Mouse (Mus musculus): ENCODE results near the gene Ntf3. TPM values are rescaled to one million over a fixed set of nuclear protein-coding genes. Genes with fewer than 3 reads are reported as not detected.

Gene Ntf3
- polyA plus RNA-seq, 1 experiment from 2014 or later, result 4.7 TPM

DNA sequence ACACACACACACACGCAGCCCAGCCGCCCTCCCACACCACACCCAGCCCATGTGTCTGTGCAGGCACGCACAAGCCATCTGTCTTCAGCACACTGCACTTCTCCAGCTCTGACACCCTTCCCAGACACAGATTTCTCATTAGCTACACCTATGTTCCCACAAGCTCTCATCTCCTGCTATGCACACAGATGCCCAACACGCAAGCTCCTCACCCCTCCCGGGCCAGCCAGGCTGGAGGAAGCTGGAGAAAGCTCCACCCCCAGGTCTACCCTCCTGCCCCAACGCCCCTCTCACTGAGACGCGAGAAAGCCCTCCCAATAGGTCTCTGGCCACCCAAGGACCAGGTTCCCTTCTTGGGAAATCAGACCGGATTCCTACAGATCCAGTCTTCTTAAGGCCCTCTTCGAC lies 4.4 kb downstream of the Ntf3 start:
- Histone ChIP-seq H3K9me3 (ENCODE audit: control insufficient read depth, low read length) (no peaks in the 10 kb centered on the region), H3K27ac (ENCODE audit: low read length) (no peak overlapping the region), H3K4me2 (ENCODE audit: low read length) (peak overlapping the region; percentile 58), H3K36me3 (ENCODE audit: control insufficient read depth, insufficient read depth) (no peaks in the 10 kb centered on the region), H3K9ac (replicated peaks; ENCODE audit: low read depth, low read length) (no peak overlapping the region), H3K4me3 (replicated peaks; ENCODE audit: low read length) (peak overlapping the region; percentile 37), H3K27me3 (replicated peaks; ENCODE audit: control insufficient read depth, insufficient read depth, low read length) (peaks cover 27% of the 10 kb centered on the region), H3K4me1 (replicated peaks; ENCODE audit: control insufficient read depth, insufficient read depth, low read length) (peaks cover 44% of the 10 kb centered on the region)
- 4% methylated on average over 10 of the region's 10 CpGs for WGBS
- 0 out of 2 replicates have a peak, but pooled peaks have one; percentile 16 for ATAC-seq

DNA sequence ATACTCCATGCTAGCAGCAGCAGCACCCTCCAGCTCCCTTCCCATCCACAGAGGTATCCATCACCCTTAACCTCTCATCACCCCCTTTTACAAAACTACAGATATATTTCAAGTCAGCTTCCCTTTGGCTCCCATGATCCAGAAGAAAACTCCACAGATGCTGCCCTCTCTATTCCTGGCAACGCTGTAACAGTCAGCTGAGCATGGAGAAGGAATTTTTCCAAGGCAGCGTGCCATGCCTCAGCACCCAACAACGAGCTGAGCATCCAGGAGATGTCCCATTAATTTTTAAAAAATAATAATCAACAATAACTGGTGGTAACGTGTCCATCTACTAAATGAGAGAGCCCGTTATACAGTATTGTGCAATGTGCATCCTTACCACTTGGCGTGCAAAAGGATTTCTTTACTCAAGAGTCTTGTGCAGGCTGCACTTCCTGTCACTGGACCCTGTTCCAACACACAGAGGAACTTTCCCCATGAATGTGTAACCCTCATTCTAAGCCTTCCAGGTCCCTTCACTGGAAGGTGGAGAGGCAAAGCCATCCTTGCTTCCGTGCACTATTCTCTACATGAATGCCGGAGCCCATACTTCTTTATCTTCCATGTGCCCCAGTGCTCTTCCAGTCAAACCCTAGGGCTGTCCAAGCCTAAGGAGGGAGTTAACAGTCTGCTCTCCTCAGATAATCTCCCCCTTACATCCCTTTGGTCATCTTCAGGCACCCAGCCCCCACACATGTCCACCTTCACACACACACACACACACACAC lies 5.0 kb downstream of the Ntf3 start:
- no peak overlapping the region for H3K4me2 ChIP-seq (ENCODE audit: low read length)
- H3K36me3 ChIP-seq (ENCODE audit: control insufficient read depth, insufficient read depth), result no peaks in the 10 kb centered on the region
- H3K4me1 ChIP-seq (replicated peaks; ENCODE audit: control insufficient read depth, insufficient read depth, low read length), result peaks cover 43% of the 10 kb centered on the region
- WGBS, result 48% methylated on average over 8 of the region's 8 CpGs
- peaks cover 25% of the 10 kb centered on the region for H3K27me3 ChIP-seq (replicated peaks; ENCODE audit: control insufficient read depth, insufficient read depth, low read length)
- ATAC-seq, result no peak
- H3K9ac ChIP-seq (replicated peaks; ENCODE audit: low read depth, low read length), result no peak overlapping the region
- no peak overlapping the region for H3K4me3 ChIP-seq (replicated peaks; ENCODE audit: low read length)
- no peaks in the 10 kb centered on the region for H3K9me3 ChIP-seq (ENCODE audit: control insufficient read depth, low read length)
- H3K27ac ChIP-seq (ENCODE audit: low read length), result no peak overlapping the region

- H3K27ac ChIP-seq (ENCODE audit: low read length), result no peak overlapping the region
- no peak overlapping the region for H3K4me3 ChIP-seq (replicated peaks; ENCODE audit: low read length)
- H3K4me2 ChIP-seq (ENCODE audit: low read length), result no peak overlapping the region
- no peak for ATAC-seq
- H3K9me3 ChIP-seq (ENCODE audit: control insufficient read depth, low read length), result no peaks in the 10 kb centered on the region
- no peaks in the 10 kb centered on the region for H3K36me3 ChIP-seq (ENCODE audit: control insufficient read depth, insufficient read depth)
- 60% methylated on average over 5 of the region's 5 CpGs for WGBS
- peaks cover 13% of the 10 kb centered on the region; the same call in 1 of the 2 replicates for H3K27me3 ChIP-seq (replicated peaks; ENCODE audit: control insufficient read depth, insufficient read depth, low read length)
- peaks cover 31% of the 10 kb centered on the region for H3K4me1 ChIP-seq (replicated peaks; ENCODE audit: control insufficient read depth, insufficient read depth, low read length)
- no peak overlapping the region for H3K9ac ChIP-seq (replicated peaks; ENCODE audit: low read depth, low read length)
Observed at GRCm38 (mm10) chr6:126160067-126160411, 6.7 kb downstream of the Ntf3 start.

GRCm38 (mm10) chr6:126159279-126160066 lies 7.2 kb downstream of the Ntf3 start:
- Histone ChIP-seq H3K4me2 (ENCODE audit: low read length) (no peak overlapping the region), H3K36me3 (ENCODE audit: control insufficient read depth, insufficient read depth) (no peaks in the 10 kb centered on the region), H3K4me1 (replicated peaks; ENCODE audit: control insufficient read depth, insufficient read depth, low read length) (peaks cover 26% of the 10 kb centered on the region), H3K4me3 (replicated peaks; ENCODE audit: low read length) (no peak overlapping the region), H3K9ac (replicated peaks; ENCODE audit: low read depth, low read length) (no peak overlapping the region), H3K27ac (ENCODE audit: low read length) (no peak overlapping the region), H3K27me3 (replicated peaks; ENCODE audit: control insufficient read depth, insufficient read depth, low read length) (peaks cover 8% of the 10 kb centered on the region; the same call in 1 of the 2 replicates), H3K9me3 (ENCODE audit: control insufficient read depth, low read length) (no peaks in the 10 kb centered on the region)
- ATAC-seq, result no peak
- 79% methylated on average over 13 of the region's 13 CpGs for WGBS

DNA sequence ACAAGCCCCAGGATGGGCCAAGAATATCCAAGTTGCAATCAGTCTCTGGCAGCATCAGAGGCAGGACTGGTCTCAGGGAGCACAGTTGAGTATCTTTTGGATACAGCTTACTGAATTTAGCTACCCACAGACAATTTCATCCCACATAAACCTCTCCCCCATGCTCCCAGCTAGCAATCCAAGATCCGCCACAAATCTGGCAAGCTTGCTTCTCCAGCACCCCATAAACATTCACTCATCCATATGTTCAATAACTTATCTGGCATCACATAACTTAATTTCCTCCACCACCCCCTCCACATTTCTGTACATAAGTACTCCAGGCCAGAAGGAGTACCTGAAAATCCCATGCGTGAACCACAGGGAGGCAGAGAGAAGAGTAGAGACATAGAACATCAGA lies 10.8 kb downstream of the Ntf3 start:
- H3K36me3 ChIP-seq (ENCODE audit: control insufficient read depth, insufficient read depth), result no peaks in the 10 kb centered on the region
- H3K27ac ChIP-seq (ENCODE audit: low read length), result no peak overlapping the region
- H3K9me3 ChIP-seq (ENCODE audit: control insufficient read depth, low read length), result no peaks in the 10 kb centered on the region
- peaks cover 1% of the 10 kb centered on the region; the same call in 1 of the 2 replicates for H3K27me3 ChIP-seq (replicated peaks; ENCODE audit: control insufficient read depth, insufficient read depth, low read length)
- WGBS, result 83% methylated on average over 2 of the region's 2 CpGs
- no peak overlapping the region for H3K4me3 ChIP-seq (replicated peaks; ENCODE audit: low read length)
- ATAC-seq, result no peak
- H3K4me2 ChIP-seq (ENCODE audit: low read length), result no peak overlapping the region
- no peaks in the 10 kb centered on the region for H3K4me1 ChIP-seq (replicated peaks; ENCODE audit: control insufficient read depth, insufficient read depth, low read length)
- H3K9ac ChIP-seq (replicated peaks; ENCODE audit: low read depth, low read length), result no peak overlapping the region

DNA sequence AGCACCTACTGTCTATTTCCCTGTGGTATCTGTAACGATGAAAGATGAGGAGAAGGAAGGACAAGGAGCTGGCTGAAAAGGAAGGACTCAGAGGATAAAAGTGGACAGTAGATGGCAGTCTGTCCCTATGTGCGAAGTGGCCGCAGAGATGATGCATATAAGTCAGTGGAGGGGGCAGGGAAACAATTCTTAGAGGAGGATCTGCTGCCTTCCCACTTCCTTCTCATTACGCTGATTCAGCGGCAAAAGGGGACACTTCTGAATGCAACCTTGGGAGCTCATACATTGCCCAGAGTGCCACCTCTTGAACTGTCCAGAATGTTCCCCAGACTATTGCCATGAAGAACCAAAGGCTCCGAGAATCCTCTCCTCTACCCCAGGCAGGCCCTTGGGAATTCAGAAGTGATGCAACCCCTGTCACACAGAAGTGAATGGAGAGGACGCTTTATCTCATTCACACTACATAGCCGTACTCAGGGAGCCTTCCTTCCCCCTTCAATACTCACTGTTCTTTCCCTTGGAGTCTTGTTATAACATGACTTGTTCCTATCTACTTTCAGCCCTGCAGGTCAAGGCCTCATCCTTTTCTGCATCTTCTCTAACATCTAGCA lies 12.2 kb downstream of the Ntf3 start:
- Histone ChIP-seq H3K4me1 (replicated peaks; ENCODE audit: control insufficient read depth, insufficient read depth, low read length) (no peaks in the 10 kb centered on the region), H3K4me2 (ENCODE audit: low read length) (no peak overlapping the region), H3K4me3 (replicated peaks; ENCODE audit: low read length) (no peak overlapping the region), H3K9me3 (ENCODE audit: control insufficient read depth, low read length) (no peaks in the 10 kb centered on the region), H3K27ac (ENCODE audit: low read length) (no peak overlapping the region), H3K9ac (replicated peaks; ENCODE audit: low read depth, low read length) (no peak overlapping the region), H3K36me3 (ENCODE audit: control insufficient read depth, insufficient read depth) (no peaks in the 10 kb centered on the region), H3K27me3 (replicated peaks; ENCODE audit: control insufficient read depth, insufficient read depth, low read length) (no peaks in the 10 kb centered on the region)
- no peak for ATAC-seq
- 42% methylated on average over 8 of the region's 8 CpGs for WGBS

DNA sequence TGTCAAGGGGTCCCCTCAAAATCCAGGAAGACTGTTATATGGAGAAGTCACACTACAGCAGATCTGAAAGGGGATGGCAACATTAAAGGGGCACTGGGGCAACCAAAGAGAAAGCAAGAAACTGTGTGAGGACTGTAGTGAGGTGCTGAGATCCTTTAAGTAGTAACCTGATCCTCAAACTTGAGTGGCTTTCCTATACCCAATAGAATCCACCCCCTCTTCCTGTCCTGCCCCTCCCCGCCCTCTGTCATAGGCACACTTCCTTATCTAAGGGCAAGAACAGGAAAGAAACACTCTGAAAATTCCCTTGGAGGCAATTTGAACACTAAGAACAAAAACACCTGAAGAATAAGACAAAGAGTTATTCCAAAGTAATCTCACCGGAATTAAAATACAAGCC lies 13.6 kb downstream of the Ntf3 start:
- Histone ChIP-seq H3K9ac (replicated peaks; ENCODE audit: low read depth, low read length) (no peak overlapping the region), H3K4me1 (replicated peaks; ENCODE audit: control insufficient read depth, insufficient read depth, low read length) (no peaks in the 10 kb centered on the region), H3K4me3 (replicated peaks; ENCODE audit: low read length) (no peak overlapping the region), H3K27me3 (replicated peaks; ENCODE audit: control insufficient read depth, insufficient read depth, low read length) (no peaks in the 10 kb centered on the region), H3K4me2 (ENCODE audit: low read length) (no peak overlapping the region), H3K27ac (ENCODE audit: low read length) (no peak overlapping the region), H3K9me3 (ENCODE audit: control insufficient read depth, low read length) (no peaks in the 10 kb centered on the region), H3K36me3 (ENCODE audit: control insufficient read depth, insufficient read depth) (no peaks in the 10 kb centered on the region)
- 72% methylated on average over 2 of the region's 2 CpGs for WGBS
- no peak for ATAC-seq

DNA sequence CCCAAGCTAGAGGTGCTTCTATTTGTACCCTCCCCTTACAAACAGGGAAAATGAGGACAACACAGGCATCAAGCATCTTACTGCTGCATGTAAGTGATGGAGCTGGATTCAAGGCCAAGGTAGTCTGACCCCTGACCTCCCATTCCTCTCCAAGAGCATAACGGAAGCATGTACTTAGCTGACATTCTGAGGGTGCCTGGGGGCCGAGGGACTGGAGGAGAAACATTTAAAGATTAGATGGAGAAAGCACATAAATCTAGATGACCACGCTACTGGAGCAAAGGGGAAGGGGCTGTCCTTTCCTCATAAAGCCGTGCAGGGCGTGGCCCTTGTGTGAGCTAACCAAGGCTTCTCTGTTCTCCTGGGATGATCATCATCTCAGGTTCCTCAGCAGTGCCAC lies 23.1 kb downstream of the Ntf3 start:
- no peaks in the 10 kb centered on the region for H3K9me3 ChIP-seq (ENCODE audit: control insufficient read depth, low read length)
- ATAC-seq, result no peak
- H3K27ac ChIP-seq (ENCODE audit: low read length), result no peak overlapping the region
- H3K4me3 ChIP-seq (replicated peaks; ENCODE audit: low read length), result no peak overlapping the region
- no peak overlapping the region for H3K9ac ChIP-seq (replicated peaks; ENCODE audit: low read depth, low read length)
- H3K27me3 ChIP-seq (replicated peaks; ENCODE audit: control insufficient read depth, insufficient read depth, low read length), result no peaks in the 10 kb centered on the region
- H3K4me2 ChIP-seq (ENCODE audit: low read length), result no peak overlapping the region
- WGBS, result 90% methylated on average over 5 of the region's 5 CpGs
- H3K4me1 ChIP-seq (replicated peaks; ENCODE audit: control insufficient read depth, insufficient read depth, low read length), result no peaks in the 10 kb centered on the region
- no peaks in the 10 kb centered on the region for H3K36me3 ChIP-seq (ENCODE audit: control insufficient read depth, insufficient read depth)

DNA sequence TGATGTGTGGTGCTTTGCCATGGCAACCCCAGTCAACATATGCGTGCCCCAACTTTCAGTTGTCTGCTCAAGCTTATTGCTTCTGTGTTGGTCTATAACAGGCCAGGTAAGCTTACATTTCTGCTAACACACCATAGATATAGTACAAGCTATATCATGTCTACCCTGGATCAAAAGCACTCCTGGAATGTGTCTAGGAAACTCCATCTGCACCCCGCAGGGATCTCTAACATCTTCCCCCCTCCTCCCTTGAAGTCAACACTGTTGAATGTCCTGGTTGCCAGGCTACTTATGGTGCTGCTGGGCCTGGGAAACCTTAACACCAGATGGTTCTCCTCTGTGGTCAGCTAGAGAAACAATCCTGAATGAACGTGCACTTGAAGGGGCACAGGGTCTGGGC lies 24.0 kb downstream of the Ntf3 start:
- ATAC-seq, result no peak
- no peak overlapping the region for H3K4me2 ChIP-seq (ENCODE audit: low read length)
- no peaks in the 10 kb centered on the region for H3K9me3 ChIP-seq (ENCODE audit: control insufficient read depth, low read length)
- no peak overlapping the region for H3K4me3 ChIP-seq (replicated peaks; ENCODE audit: low read length)
- no peak overlapping the region for H3K9ac ChIP-seq (replicated peaks; ENCODE audit: low read depth, low read length)
- no peak overlapping the region for H3K27ac ChIP-seq (ENCODE audit: low read length)
- H3K4me1 ChIP-seq (replicated peaks; ENCODE audit: control insufficient read depth, insufficient read depth, low read length), result no peaks in the 10 kb centered on the region
- H3K36me3 ChIP-seq (ENCODE audit: control insufficient read depth, insufficient read depth), result no peaks in the 10 kb centered on the region
- WGBS, result 82% methylated on average over 3 of the region's 3 CpGs
- no peaks in the 10 kb centered on the region for H3K27me3 ChIP-seq (replicated peaks; ENCODE audit: control insufficient read depth, insufficient read depth, low read length)

Data from forebrain, embryonic 16.5 days (tissue).